Mouse (Mus musculus) liver, postnatal 0 days (tissue): Measurements from ENCODE around the gene Mok.

ENCODE experiments used
- CTCF ChIP-seq: sonication (generic); IDR thresholded peaks from 2 replicates; pipeline ENCODE4 v1.5.1; 2016; ENCODE audit warnings: antibody characterized with exemption, low read depth
- EP300 ChIP-seq: IDR thresholded peaks from 2 replicates; pipeline ENCODE4 v1.6.1; 2016; ENCODE audit warnings: antibody characterized with exemption, low read depth, mild to moderate bottlenecking

- no peak for TF ChIP-seq CTCF
- no peak for TF ChIP-seq EP300
Observed at GRCm38 (mm10) chr12:110764531-110764930, 76.2 kb downstream of the Mok start.
